Mouse (Mus musculus) liver, embryonic 15.5 days (tissue): Measurements from ENCODE around the gene Hivep3. TPM values are rescaled to one million over a fixed set of nuclear protein-coding genes. Genes with fewer than 3 reads are reported as not detected.

ENCODE experiments used
- ATAC-seq: fragments of 200-750 bp; cut with Nextera tagmentation; 2 replicates; pipeline ENCODE4 v1.8.0; 2017; ENCODE audit warnings: moderate number of reproducible peaks, mild to moderate bottlenecking, moderate library complexity; ENCODE audit not compliant: insufficient read depth
- H3K27ac ChIP-seq: fragments of 300-500 bp; sonication (generic); replicated peaks from 2 replicates; pipeline ENCODE4 v1.5.1; 2015; ENCODE audit warnings: mild to moderate bottlenecking, inconsistent platforms
- H3K27me3 ChIP-seq: fragments of 300-500 bp; sonication (generic); 2 replicates; pipeline ENCODE4 v1.6.1; 2015; ENCODE audit warnings: mild to moderate bottlenecking, inconsistent platforms
- H3K36me3 ChIP-seq: fragments of 300-500 bp; sonication (generic); replicated peaks from 2 replicates; pipeline ENCODE4 v1.6.1; 2015; ENCODE audit warnings: moderate library complexity, mild to moderate bottlenecking, inconsistent platforms
- H3K4me1 ChIP-seq: fragments of 300-500 bp; sonication (generic); replicated peaks from 2 replicates; pipeline ENCODE4 v1.6.1; 2015; ENCODE audit warnings: inconsistent platforms
- H3K4me2 ChIP-seq: fragments of 300-500 bp; sonication (generic); 2 replicates; pipeline ENCODE4 v1.6.1; 2015; ENCODE audit warnings: moderate library complexity, mild to moderate bottlenecking, inconsistent platforms
- H3K4me3 ChIP-seq: fragments of 300-500 bp; sonication (generic); replicated peaks from 2 replicates; pipeline ENCODE4 v1.5.1; 2015; ENCODE audit warnings: mild to moderate bottlenecking, inconsistent platforms
- H3K9ac ChIP-seq: fragments of 300-500 bp; sonication (generic); 2 replicates; pipeline ENCODE4 v1.6.1; 2015; ENCODE audit warnings: moderate library complexity, mild to moderate bottlenecking, inconsistent platforms
- H3K9me3 ChIP-seq: fragments of 300-500 bp; sonication (generic); replicated peaks from 2 replicates; pipeline ENCODE4 v1.6.1; 2016; ENCODE audit warnings: inconsistent platforms
- WGBS: fragments of 180-500 bp; shearing (Covaris S2); methylation state at CpG from one replicate; pipeline ENCODE4 v1.1.7; 2015; ENCODE audit warnings: mixed read lengths; ENCODE audit not compliant: insufficient replicate concordance; 5-methylcytosine and 5-hydroxymethylcytosine counted together
- polyA plus RNA-seq: library from polyadenylated mRNA; unstranded; fragments of >200 nt; fragmentation: Nextera tagmentation; extraction: Ambion mirVana; gene quantifications from 2 replicates; pipeline ENCODE4 v1.2.1, GENCODE M21; 2015

The Hivep3 gene
- polyA plus RNA-seq, 1 experiment from 2014 or later, result 1.9 TPM

DNA sequence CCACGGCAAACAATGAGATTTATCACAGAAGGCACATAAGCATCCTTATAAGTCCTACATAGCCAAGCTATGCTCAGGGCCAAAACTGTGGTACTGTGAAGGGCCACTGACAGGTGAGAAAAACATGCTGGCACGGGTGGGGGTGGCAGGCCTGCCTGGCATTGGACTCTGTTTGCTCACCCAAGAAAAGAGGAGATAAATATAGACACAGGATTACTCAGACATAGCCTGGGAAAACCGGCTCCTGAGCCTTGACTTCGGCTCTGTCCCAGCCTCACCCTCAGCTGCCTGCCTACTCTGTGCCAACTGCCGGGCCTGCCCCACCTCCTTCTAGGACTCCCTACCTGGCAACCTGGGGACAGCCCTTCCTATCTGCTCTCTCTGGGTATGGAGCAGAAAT, 410.8 kb downstream of the Hivep3 start:
- H3K27me3 ChIP-seq, result peaks cover 20% of the 10 kb centered on the region
- 0 out of 2 replicates have a peak, but pooled peaks cover 5% of the 10 kb centered on the region for H3K4me1 ChIP-seq
- H3K4me2 ChIP-seq, result no peak overlapping the region
- no peak overlapping the region for H3K4me3 ChIP-seq
- H3K9me3 ChIP-seq, result no peaks in the 10 kb centered on the region
- no peaks in the 10 kb centered on the region for H3K36me3 ChIP-seq
- no peak overlapping the region for H3K27ac ChIP-seq
- 55% methylated on average over 5 of the region's 5 CpGs for WGBS
- ATAC-seq, result no peak
- no peak overlapping the region for H3K9ac ChIP-seq

DNA sequence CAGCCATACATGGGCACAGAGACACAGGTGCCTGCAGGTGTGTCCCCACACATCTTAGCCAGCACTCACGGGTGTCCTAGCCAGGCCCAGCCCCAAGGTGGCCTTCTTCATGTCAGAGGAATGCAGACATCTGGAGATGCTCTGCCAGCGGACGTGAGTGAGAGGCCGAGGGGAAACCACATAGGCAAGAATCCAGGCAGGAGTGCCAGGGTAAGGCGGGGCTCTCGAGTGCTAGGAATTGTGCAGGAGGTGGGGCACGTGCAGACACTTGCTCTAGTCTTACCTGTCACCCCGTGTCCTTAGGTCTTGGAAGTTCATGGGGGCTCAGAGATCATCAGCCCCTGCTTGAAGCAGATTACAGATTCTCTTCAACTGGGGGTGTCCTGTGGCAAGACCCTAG, 412.3 kb downstream of the Hivep3 start:
- 0 out of 2 replicates have a peak, but pooled peaks cover 5% of the 10 kb centered on the region for H3K4me1 ChIP-seq
- WGBS, result 44% methylated on average over 8 of the region's 8 CpGs
- H3K27me3 ChIP-seq, result peaks cover 29% of the 10 kb centered on the region
- H3K9ac ChIP-seq, result no peak overlapping the region
- no peak overlapping the region for H3K4me3 ChIP-seq
- no peak overlapping the region for H3K4me2 ChIP-seq
- H3K27ac ChIP-seq, result no peak overlapping the region
- no peaks in the 10 kb centered on the region for H3K9me3 ChIP-seq
- no peaks in the 10 kb centered on the region for H3K36me3 ChIP-seq
- no peak for ATAC-seq

DNA sequence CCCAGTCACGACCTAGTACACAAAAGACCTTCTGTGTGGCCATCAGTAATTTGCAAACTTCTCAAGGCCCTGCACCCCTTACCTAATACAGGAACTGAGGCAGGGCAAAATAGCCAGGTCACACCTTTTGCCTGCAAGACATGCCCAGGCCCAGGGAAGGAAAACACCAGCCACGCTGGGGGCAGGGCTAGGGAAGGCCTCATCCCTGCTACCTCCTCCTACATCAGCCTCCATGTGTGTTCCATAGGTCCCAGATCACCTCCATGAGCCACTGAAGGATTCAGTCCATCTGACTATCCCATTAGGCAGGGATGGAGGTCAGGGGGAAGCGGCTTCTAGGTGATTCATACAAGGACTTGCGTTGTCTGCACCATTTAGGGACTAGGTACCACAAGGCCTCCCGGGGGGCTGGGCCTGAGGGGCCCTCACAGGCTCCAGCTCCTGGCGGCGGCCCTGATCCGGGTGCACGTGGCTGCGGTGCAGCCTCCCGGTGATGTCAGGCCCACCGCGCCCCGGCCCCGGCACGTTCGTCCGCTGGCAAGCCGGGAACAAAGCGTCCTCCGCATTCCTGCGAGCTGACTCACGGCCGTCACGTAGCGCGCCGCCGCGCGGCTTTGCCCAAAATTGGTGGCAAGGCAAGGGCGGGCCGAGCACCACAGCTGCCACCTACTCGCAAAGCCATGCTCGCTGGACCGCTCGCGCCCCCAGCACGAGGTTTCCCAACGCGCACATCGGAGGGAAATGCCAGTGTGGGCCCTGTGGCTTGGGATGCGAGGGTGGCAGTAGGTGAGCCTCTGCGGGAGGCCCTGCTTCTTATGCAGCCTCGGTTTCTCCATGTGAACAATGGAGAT, 414.9 kb downstream of the Hivep3 start:
- no peak overlapping the region for H3K9ac ChIP-seq
- ATAC-seq, result 0 out of 2 replicates have a peak, but pooled peaks have one; percentile 28
- H3K4me2 ChIP-seq, result peak overlapping the region; percentile 39
- H3K27me3 ChIP-seq, result peaks cover 29% of the 10 kb centered on the region
- H3K36me3 ChIP-seq, result no peaks in the 10 kb centered on the region
- H3K9me3 ChIP-seq, result no peaks in the 10 kb centered on the region
- H3K27ac ChIP-seq, result no peak overlapping the region
- H3K4me1 ChIP-seq, result 0 out of 2 replicates have a peak, but pooled peaks cover 5% of the 10 kb centered on the region
- WGBS, result 4% methylated on average over 45 of the region's 45 CpGs
- no peak overlapping the region for H3K4me3 ChIP-seq

DNA sequence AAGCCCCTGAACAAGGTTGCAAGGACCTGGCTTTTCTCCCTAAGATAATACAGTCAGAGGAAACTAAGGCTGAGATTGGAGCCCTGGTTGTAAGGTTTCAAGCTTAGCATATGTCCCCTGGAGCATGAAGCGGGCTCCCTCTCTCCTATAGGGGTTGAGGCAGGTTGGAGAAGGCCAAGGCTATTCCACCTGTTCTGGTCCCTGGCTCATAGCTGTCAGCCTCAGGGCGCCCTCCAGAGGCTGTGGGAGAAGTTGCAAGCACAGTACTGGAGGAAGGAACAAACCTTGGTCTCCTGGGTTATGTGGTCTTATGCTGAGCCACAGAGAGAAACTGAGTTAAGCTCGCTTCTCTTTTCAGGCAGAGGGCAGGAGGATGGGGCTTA, 415.5 kb downstream of the Hivep3 start:
- H3K9me3 ChIP-seq, result no peaks in the 10 kb centered on the region
- H3K4me3 ChIP-seq, result no peak overlapping the region
- H3K36me3 ChIP-seq, result no peaks in the 10 kb centered on the region
- no peak overlapping the region for H3K9ac ChIP-seq
- H3K4me2 ChIP-seq, result no peak overlapping the region
- no peak overlapping the region for H3K27ac ChIP-seq
- H3K4me1 ChIP-seq, result 0 out of 2 replicates have a peak, but pooled peaks cover 5% of the 10 kb centered on the region
- WGBS, result 21% methylated on average over 3 of the region's 3 CpGs
- no peak for ATAC-seq
- peaks cover 29% of the 10 kb centered on the region for H3K27me3 ChIP-seq

DNA sequence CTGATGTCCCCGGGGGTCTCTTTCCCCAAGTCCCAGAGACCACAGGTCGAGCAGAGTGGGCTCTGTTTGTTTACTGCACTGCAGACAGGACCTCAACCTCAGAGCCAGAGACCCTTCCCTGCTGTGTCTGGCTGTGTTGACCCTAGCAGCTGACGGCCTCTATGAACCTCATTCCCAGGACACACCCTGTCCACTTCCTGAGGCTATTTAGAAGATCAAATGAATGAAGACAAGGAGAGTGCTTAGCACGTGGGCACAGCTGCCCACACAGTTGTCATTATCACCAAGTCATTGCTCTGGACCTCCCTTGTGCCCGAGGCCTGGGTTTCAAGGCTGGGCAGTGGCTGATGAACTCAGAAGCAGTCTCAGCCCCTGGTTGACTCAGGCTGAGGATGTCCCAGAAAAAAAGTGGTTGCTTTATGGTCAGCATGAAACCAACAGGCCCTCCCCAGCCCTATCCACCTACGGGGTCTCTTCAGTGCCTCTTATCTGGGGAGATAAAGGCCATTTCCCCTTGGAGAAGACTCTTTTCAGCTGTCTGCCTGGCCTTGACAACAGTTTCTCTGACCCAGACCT, 416.8 kb downstream of the Hivep3 start:
- H3K36me3 ChIP-seq, result no peaks in the 10 kb centered on the region
- H3K9ac ChIP-seq, result no peak overlapping the region
- H3K27ac ChIP-seq, result no peak overlapping the region
- WGBS, result 35% methylated on average over 6 of the region's 6 CpGs
- 0 out of 2 replicates have a peak, but pooled peaks cover 5% of the 10 kb centered on the region for H3K4me1 ChIP-seq
- no peak overlapping the region for H3K4me3 ChIP-seq
- ATAC-seq, result no peak
- peaks cover 29% of the 10 kb centered on the region for H3K27me3 ChIP-seq
- H3K4me2 ChIP-seq, result no peak overlapping the region
- no peaks in the 10 kb centered on the region for H3K9me3 ChIP-seq

DNA sequence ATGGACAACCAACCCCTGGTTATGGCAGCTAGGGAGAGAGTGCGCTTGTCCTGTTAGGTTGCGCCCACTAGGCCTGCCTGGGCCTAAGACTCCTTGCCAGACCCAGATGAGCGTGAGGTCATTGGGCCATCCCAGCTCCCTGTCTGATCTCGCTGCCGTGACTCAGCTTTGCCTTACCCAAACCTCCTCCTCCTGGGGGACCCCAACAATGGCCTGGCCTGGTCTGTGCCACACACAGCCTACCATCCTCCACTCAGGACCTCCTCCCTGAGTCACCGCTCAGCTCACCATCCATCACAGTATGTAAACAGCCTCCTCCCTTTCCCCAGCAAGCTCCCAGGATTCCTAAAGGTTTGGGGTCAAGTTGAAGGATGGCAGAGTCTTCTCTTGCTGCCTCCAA, 418.3 kb downstream of the Hivep3 start:
- no peak for ATAC-seq
- 69% methylated on average over 6 of the region's 6 CpGs for WGBS

DNA sequence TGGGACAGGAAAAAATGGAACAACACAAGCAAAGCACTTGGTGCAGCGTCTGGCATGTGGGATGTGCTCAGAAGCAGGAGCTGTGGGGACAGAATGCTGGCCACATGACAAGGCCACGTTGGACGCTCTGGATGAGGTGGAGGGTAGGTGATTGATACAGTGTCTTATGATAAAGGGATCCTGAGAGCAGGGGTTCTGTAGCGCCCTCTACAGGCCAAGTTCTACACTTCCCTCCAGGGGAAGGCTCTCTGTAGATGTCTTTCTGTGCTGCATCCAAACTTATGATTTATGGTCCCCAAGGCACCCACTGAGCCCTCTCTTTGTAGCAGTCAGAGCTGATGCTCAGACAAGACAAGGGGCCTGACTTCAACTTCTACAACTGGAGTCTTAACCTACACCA, 419.1 kb downstream of the Hivep3 start:
- H3K27me3 ChIP-seq, result peaks cover 26% of the 10 kb centered on the region
- H3K9ac ChIP-seq, result no peak overlapping the region
- no peak overlapping the region for H3K4me2 ChIP-seq
- WGBS, result 36% methylated on average over 4 of the region's 4 CpGs
- no peak overlapping the region for H3K27ac ChIP-seq
- no peaks in the 10 kb centered on the region for H3K9me3 ChIP-seq
- ATAC-seq, result no peak
- no peak overlapping the region for H3K4me3 ChIP-seq
- 0 out of 2 replicates have a peak, but pooled peaks cover 5% of the 10 kb centered on the region for H3K4me1 ChIP-seq
- no peaks in the 10 kb centered on the region for H3K36me3 ChIP-seq

More for the DNA sequence above, 418.3 kb downstream of the Hivep3 start:
- Histone ChIP-seq H3K27me3 (peaks cover 29% of the 10 kb centered on the region), H3K4me1 (0 out of 2 replicates have a peak, but pooled peaks cover 5% of the 10 kb centered on the region), H3K4me3 (no peak overlapping the region), H3K27ac (no peak overlapping the region), H3K36me3 (no peaks in the 10 kb centered on the region), H3K9ac (no peak overlapping the region), H3K4me2 (no peak overlapping the region), H3K9me3 (no peaks in the 10 kb centered on the region)

DNA sequence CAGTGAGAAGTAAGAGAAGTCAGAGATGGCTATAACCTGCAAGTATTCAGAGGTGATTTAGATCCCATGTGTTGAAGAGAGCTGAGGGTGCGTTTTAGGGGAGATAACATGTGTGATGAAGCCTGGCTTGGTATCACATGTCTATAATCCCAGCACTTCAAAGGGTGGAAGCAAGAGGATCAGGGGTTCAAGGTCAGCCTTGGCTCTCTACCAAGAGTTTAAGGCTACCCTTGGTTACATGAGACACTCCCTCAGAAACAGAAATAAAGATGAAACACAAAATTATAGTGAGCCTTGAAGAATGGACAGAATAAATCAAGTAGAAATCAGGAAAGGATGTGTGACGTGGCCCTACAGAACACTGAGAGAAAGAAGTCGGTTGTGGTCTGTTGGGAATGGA, 420.2 kb downstream of the Hivep3 start:
- Histone ChIP-seq H3K4me3 (no peak overlapping the region), H3K36me3 (no peaks in the 10 kb centered on the region), H3K9ac (no peak overlapping the region), H3K4me2 (no peak overlapping the region), H3K27ac (no peak overlapping the region), H3K27me3 (peaks cover 16% of the 10 kb centered on the region), H3K4me1 (0 out of 2 replicates have a peak, but pooled peaks cover 4% of the 10 kb centered on the region), H3K9me3 (no peaks in the 10 kb centered on the region)
- no peak for ATAC-seq
- 47% methylated on average over 3 of the region's 3 CpGs for WGBS

DNA sequence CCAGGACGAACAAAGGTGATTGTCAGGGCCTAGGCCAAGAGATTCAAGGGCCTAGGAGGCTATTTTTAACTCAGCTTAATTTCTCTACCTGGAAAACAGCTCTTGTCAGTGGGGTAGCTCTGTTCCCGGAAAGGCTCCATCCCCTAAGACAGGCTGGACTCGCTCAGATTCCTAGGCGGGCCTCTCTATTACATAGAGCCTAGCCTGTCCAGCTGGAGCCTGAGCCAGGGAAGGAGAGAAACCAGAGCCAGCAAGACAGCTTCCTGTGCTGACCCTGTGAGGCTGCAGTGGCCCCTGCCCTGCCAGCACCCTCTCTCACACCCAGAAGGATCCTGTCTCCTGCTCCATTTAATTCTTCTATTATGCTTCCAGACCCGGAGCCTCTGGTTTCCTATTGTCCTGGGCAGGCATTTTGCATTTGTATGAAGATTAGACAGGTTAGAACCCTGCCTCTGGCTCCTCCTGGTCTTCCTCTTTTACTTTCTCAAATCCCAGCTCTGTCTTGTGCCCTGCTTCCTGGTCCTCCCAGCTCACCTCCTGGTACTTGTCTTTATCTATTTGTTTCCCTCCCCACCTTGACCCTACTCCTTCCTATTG, 425.2 kb downstream of the Hivep3 start:
- 48% methylated on average over 5 of the region's 5 CpGs for WGBS
- H3K4me3 ChIP-seq, result no peak overlapping the region
- no peak overlapping the region for H3K9ac ChIP-seq
- no peaks in the 10 kb centered on the region for H3K9me3 ChIP-seq
- H3K27ac ChIP-seq, result no peak overlapping the region
- no peak overlapping the region for H3K4me2 ChIP-seq
- H3K4me1 ChIP-seq, result no peaks in the 10 kb centered on the region
- no peaks in the 10 kb centered on the region for H3K36me3 ChIP-seq
- peaks cover 9% of the 10 kb centered on the region for H3K27me3 ChIP-seq
- ATAC-seq, result no peak

DNA sequence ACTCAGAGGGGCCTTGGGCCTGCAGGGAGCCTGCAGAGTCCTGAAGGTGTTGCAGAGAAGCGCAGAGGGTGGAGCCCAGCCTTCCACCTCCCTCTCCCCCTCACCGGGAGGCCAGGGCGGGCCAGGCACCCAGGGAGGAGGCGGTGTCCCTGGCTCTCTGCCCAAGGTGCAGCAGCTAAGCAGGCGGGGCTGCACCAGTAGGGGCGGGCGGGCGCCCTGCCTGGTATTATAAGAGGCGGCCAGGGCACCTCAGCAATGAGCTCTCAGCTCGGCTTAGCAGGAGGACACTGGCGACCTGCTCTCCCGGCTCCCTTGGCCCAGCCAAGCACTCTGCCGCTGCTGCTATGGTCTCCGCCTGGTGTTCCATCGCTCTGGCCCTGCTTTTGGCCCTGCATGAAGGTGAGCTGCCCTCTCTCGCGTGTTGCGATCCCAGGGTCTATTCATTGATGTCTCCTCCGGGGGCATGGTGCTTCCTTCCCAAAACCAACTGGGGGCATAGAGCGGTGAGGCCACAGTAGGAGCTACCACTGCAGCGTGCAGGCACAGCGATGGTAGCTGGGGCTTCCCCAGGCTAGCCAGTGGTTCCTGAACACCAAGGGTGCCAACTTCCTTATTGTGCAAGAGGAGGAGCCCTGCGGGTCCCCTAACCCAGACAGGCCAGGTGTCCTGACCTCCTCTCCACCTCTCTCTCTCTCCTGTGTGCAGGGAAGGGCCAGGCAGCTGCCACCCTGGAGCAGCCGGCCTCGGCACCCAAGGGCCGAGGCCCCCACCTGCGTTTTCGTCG, 427.8 kb downstream of the Hivep3 start, which contains the start of gene Edn2:
Edn2 (plus strand) TSS at position 41 of the 784 bp plus-strand sequence.
- H3K36me3 ChIP-seq, result no peaks in the 10 kb centered on the region
- peaks cover 9% of the 10 kb centered on the region for H3K27me3 ChIP-seq
- H3K4me1 ChIP-seq, result no peaks in the 10 kb centered on the region
- no peak within 1 kb of the TSS for H3K27ac ChIP-seq
- H3K9ac ChIP-seq, result no peak within 1 kb of the TSS
- H3K4me2 ChIP-seq, result no peak within 1 kb of the TSS
- no peak for ATAC-seq
- no peak within 1 kb of the TSS for H3K4me3 ChIP-seq
- 41% methylated on average over 29 of the region's 29 CpGs for WGBS
- no peaks in the 10 kb centered on the region for H3K9me3 ChIP-seq
